Mouse (Mus musculus): ENCODE data around the gene Sgsm1. TPM values are rescaled to one million over a fixed set of nuclear protein-coding genes. Genes with fewer than 3 reads are reported as not detected.

Gene Sgsm1
- polyA plus RNA-seq, 1 experiment: 1.8 TPM

- Histone ChIP-seq H3K27ac (ENCODE audit: control insufficient read depth, insufficient read depth, low read depth, low read length) (peak overlapping the region; percentile 23; the same call in 1 of the 2 replicates), H3K4me1 (ENCODE audit: control insufficient read depth, insufficient read depth, low read length) (peaks cover 12% of the 10 kb centered on the region), H3K4me3 (ENCODE audit: control insufficient read depth, low read depth, low read length) (no peak overlapping the region), H3K27me3 (ENCODE audit: control insufficient read depth, insufficient read depth, low read length) (no peaks in the 10 kb centered on the region), H3K36me3 (ENCODE audit: control insufficient read depth, insufficient read depth, low read length) (no peaks in the 10 kb centered on the region)
- TF ChIP-seq CTCF (IDR thresholded peaks at IDR 0.05; ENCODE audit: control insufficient read depth, insufficient read depth, insufficient replicate concordance, low read depth, low read length) (no peak), POLR2A (IDR thresholded peaks at IDR 0.05; ENCODE audit: control insufficient read depth, low read depth, low read length) (no peak)
Observed at GRCm38 (mm10) chr5:113210314-113210713, 100.3 kb downstream of the Sgsm1 start.

- no peaks in the 10 kb centered on the region for H3K27me3 ChIP-seq (ENCODE audit: control insufficient read depth, insufficient read depth, low read length)
- H3K36me3 ChIP-seq (ENCODE audit: control insufficient read depth, insufficient read depth, low read length): no peaks in the 10 kb centered on the region
- peaks cover 12% of the 10 kb centered on the region for H3K4me1 ChIP-seq (ENCODE audit: control insufficient read depth, insufficient read depth, low read length)
- TF ChIP-seq POLR2A (IDR thresholded peaks at IDR 0.05; ENCODE audit: control insufficient read depth, low read depth, low read length) (no peak), CTCF (IDR thresholded peaks at IDR 0.05; ENCODE audit: control insufficient read depth, insufficient read depth, insufficient replicate concordance, low read depth, low read length) (no peak)
- H3K27ac ChIP-seq (ENCODE audit: control insufficient read depth, insufficient read depth, low read depth, low read length): peak overlapping the region; percentile 32
- H3K4me3 ChIP-seq (ENCODE audit: control insufficient read depth, low read depth, low read length): no peak overlapping the region
Observed at GRCm38 (mm10) chr5:113209898-113210297, 100.7 kb downstream of the Sgsm1 start.

GRCm38 (mm10) chr5:113209401-113209750 lies 101.2 kb downstream of the Sgsm1 start:
- TF ChIP-seq CTCF (IDR thresholded peaks at IDR 0.05; ENCODE audit: control insufficient read depth, insufficient read depth, insufficient replicate concordance, low read depth, low read length): no peak
- TF ChIP-seq POLR2A (IDR thresholded peaks at IDR 0.05; ENCODE audit: control insufficient read depth, low read depth, low read length): no peak
- H3K36me3 ChIP-seq (ENCODE audit: control insufficient read depth, insufficient read depth, low read length): no peaks in the 10 kb centered on the region
- no peak overlapping the region for H3K4me3 ChIP-seq (ENCODE audit: control insufficient read depth, low read depth, low read length)
- peak overlapping the region; percentile 32 for H3K27ac ChIP-seq (ENCODE audit: control insufficient read depth, insufficient read depth, low read depth, low read length)
- no peaks in the 10 kb centered on the region for H3K27me3 ChIP-seq (ENCODE audit: control insufficient read depth, insufficient read depth, low read length)
- peaks cover 12% of the 10 kb centered on the region for H3K4me1 ChIP-seq (ENCODE audit: control insufficient read depth, insufficient read depth, low read length)

GRCm38 (mm10) chr5:113208622-113209400 lies 101.8 kb downstream of the Sgsm1 start:
- no peak for TF ChIP-seq CTCF (IDR thresholded peaks at IDR 0.05; ENCODE audit: control insufficient read depth, insufficient read depth, insufficient replicate concordance, low read depth, low read length)
- no peak for TF ChIP-seq POLR2A (IDR thresholded peaks at IDR 0.05; ENCODE audit: control insufficient read depth, low read depth, low read length)
- no peak overlapping the region for H3K4me3 ChIP-seq (ENCODE audit: control insufficient read depth, low read depth, low read length)
- no peaks in the 10 kb centered on the region for H3K36me3 ChIP-seq (ENCODE audit: control insufficient read depth, insufficient read depth, low read length)
- H3K27ac ChIP-seq (ENCODE audit: control insufficient read depth, insufficient read depth, low read depth, low read length): peak overlapping the region; percentile 68
- H3K27me3 ChIP-seq (ENCODE audit: control insufficient read depth, insufficient read depth, low read length): no peaks in the 10 kb centered on the region
- H3K4me1 ChIP-seq (ENCODE audit: control insufficient read depth, insufficient read depth, low read length): peaks cover 12% of the 10 kb centered on the region

GRCm38 (mm10) chr5:113208048-113208447 lies 102.5 kb downstream of the Sgsm1 start:
- Histone ChIP-seq H3K4me1 (ENCODE audit: control insufficient read depth, insufficient read depth, low read length) (peaks cover 12% of the 10 kb centered on the region), H3K27me3 (ENCODE audit: control insufficient read depth, insufficient read depth, low read length) (no peaks in the 10 kb centered on the region), H3K27ac (ENCODE audit: control insufficient read depth, insufficient read depth, low read depth, low read length) (peak overlapping the region; percentile 68), H3K4me3 (ENCODE audit: control insufficient read depth, low read depth, low read length) (no peak overlapping the region), H3K36me3 (ENCODE audit: control insufficient read depth, insufficient read depth, low read length) (no peaks in the 10 kb centered on the region)
- TF ChIP-seq CTCF (IDR thresholded peaks at IDR 0.05; ENCODE audit: control insufficient read depth, insufficient read depth, insufficient replicate concordance, low read depth, low read length) (no peak), POLR2A (IDR thresholded peaks at IDR 0.05; ENCODE audit: control insufficient read depth, low read depth, low read length) (no peak)

GRCm38 (mm10) chr5:113206670-113207352 lies 103.8 kb downstream of the Sgsm1 start:
- Histone ChIP-seq H3K4me1 (ENCODE audit: control insufficient read depth, insufficient read depth, low read length) (peaks cover 12% of the 10 kb centered on the region), H3K27ac (ENCODE audit: control insufficient read depth, insufficient read depth, low read depth, low read length) (peak overlapping the region; percentile 75), H3K4me3 (ENCODE audit: control insufficient read depth, low read depth, low read length) (no peak overlapping the region)

GRCm38 (mm10) chr5:113204193-113204592 lies 106.4 kb downstream of the Sgsm1 start:
- Histone ChIP-seq H3K36me3 (ENCODE audit: control insufficient read depth, insufficient read depth, low read length) (no peaks in the 10 kb centered on the region), H3K4me1 (ENCODE audit: control insufficient read depth, insufficient read depth, low read length) (peaks cover 11% of the 10 kb centered on the region), H3K4me3 (ENCODE audit: control insufficient read depth, low read depth, low read length) (no peak overlapping the region), H3K27ac (ENCODE audit: control insufficient read depth, insufficient read depth, low read depth, low read length) (no peak overlapping the region), H3K27me3 (ENCODE audit: control insufficient read depth, insufficient read depth, low read length) (no peaks in the 10 kb centered on the region)
- TF ChIP-seq CTCF (IDR thresholded peaks at IDR 0.05; ENCODE audit: control insufficient read depth, insufficient read depth, insufficient replicate concordance, low read depth, low read length) (no peak), POLR2A (IDR thresholded peaks at IDR 0.05; ENCODE audit: control insufficient read depth, low read depth, low read length) (no peak)

More at GRCm38 (mm10) chr5:113206670-113207352, 103.8 kb downstream of the Sgsm1 start:
- Histone ChIP-seq H3K27me3 (ENCODE audit: control insufficient read depth, insufficient read depth, low read length) (no peaks in the 10 kb centered on the region), H3K36me3 (ENCODE audit: control insufficient read depth, insufficient read depth, low read length) (no peaks in the 10 kb centered on the region)
- TF ChIP-seq CTCF (IDR thresholded peaks at IDR 0.05; ENCODE audit: control insufficient read depth, insufficient read depth, insufficient replicate concordance, low read depth, low read length) (no peak), POLR2A (IDR thresholded peaks at IDR 0.05; ENCODE audit: control insufficient read depth, low read depth, low read length) (no peak)

All from testis, adult 2 months (tissue).